Mouse (Mus musculus) v-Abl transformed pro-B cells (cell line): ENCODE results near the gene Hapln1.

ENCODE experiments used
- in situ Hi-C, 2 experiments: fragments of 400-800 bp; cut with MboI; formaldehyde crosslinking; loops; one replicate each; pipeline ENCODE4 v1.15.1; 2025; ENCODE audit not compliant: unreplicated experiment in 2 of 2

Gene Hapln1

GRCm38 (mm10) chr13:89539205-89539886 lies at the start of gene Hapln1:
Gene Hapln1, plus strand, starts transcription at chr13:89539796.
- in situ Hi-C loops: no loop called here

GRCm38 (mm10) chr13:89493169-89493568 lies 46.4 kb upstream of the Hapln1 start:
- in situ Hi-C loops: no loop called here

GRCm38 (mm10) chr13:89493678-89494077 lies 45.9 kb upstream of the Hapln1 start:
- in situ Hi-C loops: no loop called here

GRCm38 (mm10) chr13:89496569-89496968 lies 43.0 kb upstream of the Hapln1 start:
- in situ Hi-C loops: no loop called here

- in situ Hi-C loops: no loop called here
Observed at GRCm38 (mm10) chr13:89499419-89499818, 40.2 kb upstream of the Hapln1 start.

- in situ Hi-C loops: no loop called here
Observed at GRCm38 (mm10) chr13:89521507-89521908, 18.1 kb upstream of the Hapln1 start.

- in situ Hi-C loops: no loop called here
Observed at GRCm38 (mm10) chr13:89528716-89529115, 10.9 kb upstream of the Hapln1 start.

- in situ Hi-C loops: no loop called here
Observed at GRCm38 (mm10) chr13:89530386-89530785, 9.2 kb upstream of the Hapln1 start.

- in situ Hi-C loops: loop anchor here in 1 of 2 experiments (10.0 kb wide), 1 partner anchor 1295 kb away; no protein-coding TSS in a partner anchor
Observed at GRCm38 (mm10) chr13:89539887-89540264, 280 bp downstream of the Hapln1 start.

GRCm38 (mm10) chr13:89540301-89540982 lies 846 bp downstream of the Hapln1 start:
- in situ Hi-C loops: loop anchor here in 1 of 2 experiments (10.0 kb wide), 1 partner anchor 1294 kb away; no protein-coding TSS in a partner anchor

GRCm38 (mm10) chr13:89543003-89543402 lies 3.4 kb downstream of the Hapln1 start:
- in situ Hi-C loops: loop anchor here in 1 of 2 experiments (10.0 kb wide), 1 partner anchor 1292 kb away; no protein-coding TSS in a partner anchor

- in situ Hi-C loops: loop anchor here (5.0 to 10.0 kb wide), 3 partner anchors 84 to 1294 kb away; no protein-coding TSS in a partner anchor
Observed at GRCm38 (mm10) chr13:89548203-89548740, 8.7 kb downstream of the Hapln1 start.

- in situ Hi-C loops: loop anchor here (5.0 to 10.0 kb wide), 3 partner anchors 83 to 1293 kb away; no protein-coding TSS in a partner anchor
Observed at GRCm38 (mm10) chr13:89549507-89549906, 9.9 kb downstream of the Hapln1 start.

- in situ Hi-C loops: loop anchor here in 1 of 2 experiments (5.0 kb wide), 1 partner anchor 81 kb away; no protein-coding TSS in a partner anchor
Observed at GRCm38 (mm10) chr13:89551502-89551901, 11.9 kb downstream of the Hapln1 start.

- in situ Hi-C loops: no loop called here
Observed at GRCm38 (mm10) chr13:89564518-89564917, 24.9 kb downstream of the Hapln1 start.

- in situ Hi-C loops: no loop called here
Observed at GRCm38 (mm10) chr13:89566300-89566699, 26.7 kb downstream of the Hapln1 start.

- in situ Hi-C loops: no loop called here
Observed at GRCm38 (mm10) chr13:89579115-89579514, 39.5 kb downstream of the Hapln1 start.

- in situ Hi-C loops: no loop called here
Observed at GRCm38 (mm10) chr13:89583138-89583746, 43.6 kb downstream of the Hapln1 start.

- in situ Hi-C loops: no loop called here
Observed at GRCm38 (mm10) chr13:89583747-89584738, 44.4 kb downstream of the Hapln1 start.

- in situ Hi-C loops: no loop called here
Observed at GRCm38 (mm10) chr13:89585144-89585543, 45.5 kb downstream of the Hapln1 start.
